Mouse (Mus musculus) kidney, postnatal 0 days (tissue): ENCODE data around the gene Mdc1. TPM values are rescaled to one million over a fixed set of nuclear protein-coding genes. Genes with fewer than 3 reads are reported as not detected.

Experiments used
- ATAC-seq: fragments of 200-750 bp; cut with Nextera tagmentation; replicated peaks from 2 replicates; pipeline ENCODE4 v1.8.0; 2017; ENCODE audit warnings: low read depth, moderate number of reproducible peaks, moderate TSS enrichment, moderate library complexity; ENCODE audit not compliant: low FRiP score
- DNase-seq: peaks from one replicate; pipeline ENCODE4 v3.0.0-alpha.2; 2016; ENCODE audit warnings: low spot score
- H3K27ac ChIP-seq: fragments of 300-500 bp; sonication (generic); 2 replicates; pipeline ENCODE4 v1.5.1; 2014; ENCODE audit warnings: mild to moderate bottlenecking
- H3K27me3 ChIP-seq: fragments of 300-500 bp; sonication (generic); 2 replicates; pipeline ENCODE4 v1.6.1; 2014; ENCODE audit warnings: low read length, mixed read lengths; ENCODE audit not compliant: insufficient read depth
- H3K36me3 ChIP-seq: fragments of 300-500 bp; sonication (generic); 2 replicates; pipeline ENCODE4 v1.6.1; 2014; ENCODE audit warnings: low read length, mixed read lengths; ENCODE audit not compliant: insufficient read depth
- H3K4me1 ChIP-seq: fragments of 300-500 bp; sonication (generic); replicated peaks from 2 replicates; pipeline ENCODE4 v1.6.1; 2014; ENCODE audit warnings: antibody characterized with exemption, low read length, mixed read lengths; ENCODE audit not compliant: insufficient read depth
- H3K4me2 ChIP-seq: fragments of 300-500 bp; sonication (generic); 2 replicates; pipeline ENCODE4 v1.6.1; 2014; ENCODE audit warnings: mild to moderate bottlenecking, low read length, moderate library complexity, mixed read lengths
- H3K4me3 ChIP-seq: fragments of 300-500 bp; sonication (generic); replicated peaks from 2 replicates; pipeline ENCODE4 v1.5.1; 2014; ENCODE audit warnings: low read depth, low read length
- H3K9ac ChIP-seq: fragments of 300-500 bp; sonication (generic); 2 replicates; pipeline ENCODE4 v1.6.1; 2014; ENCODE audit warnings: low read depth, low read length
- H3K9me3 ChIP-seq: fragments of 300-500 bp; sonication (generic); replicated peaks from 2 replicates; pipeline ENCODE4 v1.6.1; 2016; ENCODE audit warnings: low read length, inconsistent platforms, mixed read lengths
- CTCF ChIP-seq: IDR thresholded peaks from 2 replicates; pipeline ENCODE4 v1.5.1; 2016; ENCODE audit warnings: antibody characterized with exemption, low read depth, mild to moderate bottlenecking, moderate library complexity
- WGBS: fragments of 180-500 bp; shearing (Covaris S2); extraction: QIAGEN DNeasy Blood & Tissue Kit; methylation state at CpG from one replicate; pipeline ENCODE4 v1.1.7; 2014; 5-methylcytosine and 5-hydroxymethylcytosine counted together
- polyA plus RNA-seq: library from polyadenylated mRNA; unstranded; fragments of >200 nt; fragmentation: Nextera tagmentation; extraction: Ambion mirVana; gene quantifications from 2 replicates; pipeline ENCODE4 v1.2.1, GENCODE M21; 2015

The Mdc1 gene
- polyA plus RNA-seq, 1 experiment from 2014 or later: 5.6 TPM

DNA sequence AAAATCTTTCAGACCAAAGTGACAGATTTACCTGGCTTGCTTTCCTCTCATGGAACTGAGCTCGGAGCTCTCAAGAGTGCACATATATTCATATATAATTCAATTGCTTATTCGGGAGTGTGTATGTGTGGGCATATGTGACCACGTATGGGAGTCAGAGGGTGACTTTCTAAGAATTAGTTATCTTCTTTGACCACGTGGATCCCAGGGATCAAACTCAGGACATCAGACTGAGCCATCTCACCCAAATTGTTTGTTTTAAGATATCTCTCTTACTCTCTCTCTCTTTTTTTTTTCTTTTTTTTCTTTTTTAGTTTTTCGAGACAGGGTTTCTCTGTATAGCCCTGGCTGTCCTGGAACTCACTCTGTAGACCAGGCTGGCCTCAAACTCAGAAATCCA is 21.2 kb upstream of the Mdc1 start:
- no peak overlapping the region for H3K27ac ChIP-seq
- no peaks in the 10 kb centered on the region for H3K36me3 ChIP-seq
- no peaks in the 10 kb centered on the region for H3K9me3 ChIP-seq
- DNase-seq: no peak
- WGBS: 85% methylated on average over 5 of the region's 5 CpGs
- H3K4me1 ChIP-seq: peaks cover 17% of the 10 kb centered on the region
- no peak overlapping the region for H3K9ac ChIP-seq
- H3K4me3 ChIP-seq: no peak overlapping the region
- no peak for ATAC-seq
- no peaks in the 10 kb centered on the region for H3K27me3 ChIP-seq
- no peak overlapping the region for H3K4me2 ChIP-seq
- no peak for TF ChIP-seq CTCF

DNA sequence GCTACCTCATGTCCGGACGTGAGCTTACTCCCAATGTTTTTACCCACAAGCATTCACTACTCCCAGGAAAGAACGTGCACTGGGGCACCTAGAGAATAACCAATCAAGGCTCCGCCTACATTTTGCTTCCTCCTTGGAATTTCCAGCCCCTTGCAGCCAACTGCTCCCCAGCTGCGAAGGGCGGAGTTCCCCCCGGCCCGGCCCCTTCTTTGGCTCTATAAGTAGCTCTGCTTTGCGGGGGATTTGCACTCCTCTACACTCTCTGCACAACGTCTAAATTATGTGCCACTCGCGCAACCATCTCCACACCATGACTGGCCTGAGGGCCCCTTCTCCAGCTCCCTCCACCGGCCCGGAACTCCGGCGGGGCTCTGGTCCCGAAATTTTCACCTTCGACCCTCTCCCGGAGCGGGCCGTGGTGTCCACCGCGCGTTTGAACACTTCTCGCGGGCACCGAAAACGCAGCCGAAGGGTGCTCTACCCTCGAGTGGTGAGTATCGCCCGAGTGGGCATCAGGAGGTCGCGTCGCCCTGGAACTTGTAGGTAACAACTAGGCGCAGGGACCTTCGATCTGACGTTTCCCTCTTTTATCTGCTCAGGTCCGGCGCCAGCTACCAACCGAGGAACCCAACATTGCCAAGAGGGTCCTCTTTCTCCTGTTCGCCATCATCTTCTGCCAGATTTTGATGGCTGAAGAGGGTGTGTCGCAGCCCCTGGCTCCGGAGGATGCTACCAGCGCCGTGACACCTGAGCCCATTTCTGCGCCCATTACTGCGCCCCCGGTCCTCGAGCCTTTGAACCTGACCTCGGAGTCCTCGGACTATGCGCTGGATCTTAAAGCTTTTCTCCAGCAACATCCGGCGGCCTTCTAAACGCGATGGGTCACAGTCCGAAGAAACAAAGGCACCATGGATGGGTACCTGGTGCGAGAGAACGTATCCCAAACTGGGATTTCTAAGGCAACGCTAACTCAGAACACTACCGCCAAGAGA is 19.6 kb upstream of the Mdc1 start, which contains the start of gene Ier3:
Ier3 (plus strand) TSS at position 246 of the 992 bp plus-strand sequence.
- WGBS: under 1% methylated on average over 62 of the region's 62 CpGs
- Histone ChIP-seq H3K9ac (peak within 1 kb of the TSS; percentile 82), H3K9me3 (no peaks in the 10 kb centered on the region), H3K27me3 (no peaks in the 10 kb centered on the region), H3K4me1 (peaks cover 13% of the 10 kb centered on the region), H3K27ac (peak within 1 kb of the TSS; percentile 87), H3K4me2 (peak within 1 kb of the TSS; percentile 94), H3K36me3 (0 out of 2 replicates have a peak, but pooled peaks cover 10% of the 10 kb centered on the region), H3K4me3 (peak within 1 kb of the TSS; percentile 70)
- peak; percentile 67 for ATAC-seq
- peak; percentile 95 for DNase-seq
- no peak for TF ChIP-seq CTCF

DNA sequence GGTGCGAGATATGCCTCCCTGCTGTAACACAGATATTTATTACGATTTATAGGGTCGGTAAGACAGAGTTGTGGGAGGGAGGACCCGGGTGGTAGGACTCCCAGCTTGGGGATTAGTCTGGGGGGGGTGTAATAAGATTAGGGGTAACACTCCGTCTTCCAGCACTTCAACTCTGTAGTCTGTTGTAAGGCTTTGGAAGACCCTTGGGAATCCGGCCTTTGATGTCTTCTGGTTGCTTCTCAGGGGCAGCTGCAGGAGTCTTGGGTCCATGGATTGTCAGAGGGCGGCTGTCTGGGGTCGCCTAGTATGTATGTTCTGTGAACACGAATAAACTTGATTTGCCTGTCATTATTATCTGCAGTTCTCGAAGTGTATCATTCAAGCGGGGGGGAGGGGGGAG is 18.8 kb upstream of the Mdc1 start:
- Histone ChIP-seq H3K27me3 (no peaks in the 10 kb centered on the region), H3K4me1 (peaks cover 7% of the 10 kb centered on the region; the same call in 1 of the 2 replicates), H3K4me3 (peak overlapping the region; percentile 70), H3K36me3 (0 out of 2 replicates have a peak, but pooled peaks cover 10% of the 10 kb centered on the region), H3K4me2 (peak overlapping the region; percentile 94), H3K9me3 (no peaks in the 10 kb centered on the region), H3K27ac (peak overlapping the region; percentile 87), H3K9ac (peak overlapping the region; percentile 82)
- no peak for TF ChIP-seq CTCF
- 3% methylated on average over 11 of the region's 11 CpGs for WGBS
- DNase-seq: no peak
- no peak for ATAC-seq

DNA sequence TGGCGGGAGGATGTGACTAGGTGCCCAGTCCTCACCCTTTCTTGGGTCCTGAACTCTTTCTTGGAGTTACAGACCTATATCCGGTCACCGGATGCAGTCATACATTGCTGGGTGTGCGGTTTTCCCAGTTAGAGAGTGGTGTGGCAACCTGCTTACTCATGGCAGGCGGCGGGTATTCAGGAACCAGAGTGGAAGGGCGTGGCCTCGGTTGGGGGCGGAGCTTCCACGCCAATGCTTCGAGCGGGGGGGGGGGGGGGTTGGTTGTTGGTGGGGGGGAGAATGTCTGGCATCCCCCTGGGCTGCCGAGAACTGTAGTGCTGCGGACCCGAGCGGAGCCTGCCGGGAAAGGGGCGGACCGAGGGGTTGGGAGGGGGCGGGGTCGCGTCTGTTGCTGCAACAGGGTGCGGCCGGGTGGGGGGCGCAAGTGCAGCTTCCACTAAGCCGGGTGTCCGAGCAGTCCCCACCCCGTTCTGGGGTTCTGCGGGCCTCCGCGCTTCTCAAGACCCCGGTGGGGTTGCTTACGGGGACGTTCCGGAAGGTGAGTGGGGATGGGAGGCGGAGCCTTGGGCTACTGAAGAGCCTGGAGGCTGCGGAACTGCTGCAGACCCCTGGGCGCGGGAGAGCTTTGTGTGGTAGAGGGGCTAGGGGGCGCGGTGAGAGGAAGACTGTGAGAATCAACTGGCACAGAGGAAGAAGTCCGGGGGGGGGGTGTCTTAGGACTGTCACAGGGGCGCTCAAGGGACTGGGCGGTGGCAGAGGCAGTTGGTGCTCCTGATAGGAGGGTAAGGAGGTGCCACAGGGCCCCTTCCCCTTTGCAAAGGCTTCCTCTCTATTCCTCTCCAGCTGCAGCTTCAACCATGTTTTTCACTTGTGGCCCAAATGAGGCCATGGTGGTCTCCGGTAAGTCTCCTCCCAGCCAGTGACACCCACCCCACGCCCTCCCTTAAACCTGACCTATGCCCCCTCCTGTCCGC is 18.1 kb upstream of the Mdc1 start, which contains the start of gene Flot1:
Flot1 (plus strand) TSS at position 267 of the 974 bp plus-strand sequence.
- H3K9ac ChIP-seq: peak within 1 kb of the TSS; percentile 82
- WGBS: 1% methylated on average over 37 of the region's 47 CpGs
- ATAC-seq (peak; percentile 86), DNase-seq (peak; percentile 92)
- H3K4me1 ChIP-seq: peaks cover 6% of the 10 kb centered on the region; the same call in 1 of the 2 replicates
- peak within 1 kb of the TSS; percentile 70 for H3K4me3 ChIP-seq
- peak within 1 kb of the TSS; percentile 94 for H3K4me2 ChIP-seq
- peak within 1 kb of the TSS; percentile 87 for H3K27ac ChIP-seq
- H3K36me3 ChIP-seq: 0 out of 2 replicates have a peak, but pooled peaks cover 10% of the 10 kb centered on the region
- H3K27me3 ChIP-seq: no peaks in the 10 kb centered on the region
- H3K9me3 ChIP-seq: no peaks in the 10 kb centered on the region
- no peak for TF ChIP-seq CTCF

DNA sequence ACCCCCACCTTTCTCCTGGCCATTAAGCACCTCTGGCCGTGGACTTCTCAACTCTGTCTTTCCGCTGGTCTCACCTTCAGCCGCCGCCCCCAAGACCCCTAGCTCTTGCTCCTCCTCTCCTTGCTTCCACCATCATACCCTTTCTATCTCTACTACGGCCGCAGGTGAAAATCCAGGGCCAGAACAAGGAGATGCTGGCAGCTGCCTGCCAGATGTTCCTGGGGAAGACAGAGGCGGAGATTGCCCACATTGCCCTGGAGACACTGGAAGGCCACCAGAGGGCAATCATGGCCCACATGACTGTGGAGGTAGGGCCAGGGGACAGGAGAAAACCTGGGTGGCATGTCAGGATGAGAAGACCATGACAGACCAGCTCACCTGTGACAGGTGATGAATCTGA is 16.9 kb upstream of the Mdc1 start:
- H3K4me3 ChIP-seq: no peak overlapping the region
- H3K9me3 ChIP-seq: no peaks in the 10 kb centered on the region
- TF ChIP-seq CTCF: peak; percentile 52; the same call in 1 of the 2 replicates
- H3K4me1 ChIP-seq: peaks cover 6% of the 10 kb centered on the region; the same call in 1 of the 2 replicates
- H3K36me3 ChIP-seq: 0 out of 2 replicates have a peak, but pooled peaks cover 10% of the 10 kb centered on the region
- peak overlapping the region; percentile 94; the same call in 1 of the 2 replicates for H3K4me2 ChIP-seq
- DNase-seq (no peak), ATAC-seq (no peak)
- 0 out of 2 replicates have a peak overlapping the region, but pooled peaks have one; percentile 87 for H3K27ac ChIP-seq
- H3K27me3 ChIP-seq: no peaks in the 10 kb centered on the region
- WGBS: 60% methylated on average over 7 of the region's 7 CpGs
- no peak overlapping the region for H3K9ac ChIP-seq
